Mouse (Mus musculus): ENCODE data around the gene Tradd. TPM values are rescaled to one million over a fixed set of nuclear protein-coding genes. Genes with fewer than 3 reads are reported as not detected.
A peak's percentile ranks its signal among the peaks of the same experiment; 100 is the strongest.

Tradd gene
- total and polyA plus RNA-seq, 3 experiments = 3.9 to 4.9 (median 4.6) TPM

GRCm38 (mm10) chr8:105281821-105282220 is 17.4 kb upstream of the Tradd start:
- Histone ChIP-seq H3K36me3 (ENCODE audit: control insufficient read depth, insufficient read depth, low read length) (no peaks in the 10 kb centered on the region), H3K27me3 (ENCODE audit: control insufficient read depth, insufficient read depth, low read length) (no peaks in the 10 kb centered on the region), H3K27ac (no peak overlapping the region), H3K4me1 (ENCODE audit: control insufficient read depth, insufficient read depth, low read length) (no peaks in the 10 kb centered on the region), H3K79me2 (replicated peaks; ENCODE audit: control insufficient read depth, insufficient read depth, low read length) (no peaks in the 10 kb centered on the region), H3K4me3 (no peak overlapping the region), H3K9ac (ENCODE audit: low read depth, low read length) (no peak overlapping the region)
- intact Hi-C loops (cut with DNase I) = no loop called here
- TF ChIP-seq EP300 (IDR thresholded peaks at IDR 0.05; ENCODE audit: insufficient read depth, low read depth, low read length) (no peak), POLR2A (IDR thresholded peaks at IDR 0.05; ENCODE audit: insufficient read depth, low read depth, low read length) (no peak), CTCF (IDR thresholded peaks at IDR 0.05) (no peak)
- 89% methylated on average over 12 of the region's 12 CpGs for WGBS
- DNase-seq = no peak

- H3K9ac ChIP-seq (ENCODE audit: low read depth, low read length) = no peak overlapping the region
- DNase-seq = no peak
- H3K36me3 ChIP-seq (ENCODE audit: control insufficient read depth, insufficient read depth, low read length) = no peaks in the 10 kb centered on the region
- no peak overlapping the region for H3K4me3 ChIP-seq
- no peaks in the 10 kb centered on the region for H3K27me3 ChIP-seq (ENCODE audit: control insufficient read depth, insufficient read depth, low read length)
- no peak overlapping the region for H3K27ac ChIP-seq
- intact Hi-C loops (cut with DNase I) = no loop called here
- no peaks in the 10 kb centered on the region for H3K4me1 ChIP-seq (ENCODE audit: control insufficient read depth, insufficient read depth, low read length)
- TF ChIP-seq POLR2A (IDR thresholded peaks at IDR 0.05; ENCODE audit: insufficient read depth, low read depth, low read length) = no peak
- no peak for TF ChIP-seq CTCF (IDR thresholded peaks at IDR 0.05)
- WGBS = 84% methylated on average over 3 of the region's 3 CpGs
- no peaks in the 10 kb centered on the region for H3K79me2 ChIP-seq (replicated peaks; ENCODE audit: control insufficient read depth, insufficient read depth, low read length)
Observed at GRCm38 (mm10) chr8:105280567-105280966, 16.2 kb upstream of the Tradd start.

- peaks cover 2% of the 10 kb centered on the region; the same call in 1 of the 2 replicates for H3K4me1 ChIP-seq (ENCODE audit: control insufficient read depth, insufficient read depth, low read length)
- peak overlapping the region; percentile 52; the same call in 1 of the 2 replicates for H3K27ac ChIP-seq
- intact Hi-C loops (cut with DNase I) = no loop called here
- no peaks in the 10 kb centered on the region for H3K79me2 ChIP-seq (replicated peaks; ENCODE audit: control insufficient read depth, insufficient read depth, low read length)
- 5% methylated on average over 28 of the region's 28 CpGs for WGBS
- no peaks in the 10 kb centered on the region for H3K27me3 ChIP-seq (ENCODE audit: control insufficient read depth, insufficient read depth, low read length)
- DNase-seq = peak; percentile 80 to 88
- H3K4me3 ChIP-seq = peak overlapping the region; percentile 16; the same call in 1 of the 2 replicates
- H3K36me3 ChIP-seq (ENCODE audit: control insufficient read depth, insufficient read depth, low read length) = no peaks in the 10 kb centered on the region
- TF ChIP-seq CTCF (IDR thresholded peaks at IDR 0.05) (peak; percentile 52), EP300 (IDR thresholded peaks at IDR 0.05; ENCODE audit: insufficient read depth, low read depth, low read length) (no peak), POLR2A (IDR thresholded peaks at IDR 0.05; ENCODE audit: insufficient read depth, low read depth, low read length) (0 out of 2 replicates have a peak, but pooled peaks have one; percentile 12)
- H3K9ac ChIP-seq (ENCODE audit: low read depth, low read length) = no peak overlapping the region
Observed at GRCm38 (mm10) chr8:105278911-105279334, 14.5 kb upstream of the Tradd start.

- Histone ChIP-seq H3K36me3 (ENCODE audit: control insufficient read depth, insufficient read depth, low read length) (no peaks in the 10 kb centered on the region), H3K4me3 (peak overlapping the region; percentile 43), H3K4me1 (ENCODE audit: control insufficient read depth, insufficient read depth, low read length) (peaks cover 2% of the 10 kb centered on the region; the same call in 1 of the 2 replicates), H3K27ac (peak overlapping the region; percentile 52), H3K79me2 (replicated peaks; ENCODE audit: control insufficient read depth, insufficient read depth, low read length) (no peaks in the 10 kb centered on the region), H3K9ac (ENCODE audit: low read depth, low read length) (peak overlapping the region; percentile 17), H3K27me3 (ENCODE audit: control insufficient read depth, insufficient read depth, low read length) (no peaks in the 10 kb centered on the region)
- WGBS = 7% methylated on average over 30 of the region's 30 CpGs
- peak; percentile 27; the same call in 1 of the 2 replicates for TF ChIP-seq POLR2A (IDR thresholded peaks at IDR 0.05; ENCODE audit: insufficient read depth, low read depth, low read length)
- TF ChIP-seq EP300 (IDR thresholded peaks at IDR 0.05; ENCODE audit: insufficient read depth, low read depth, low read length) = no peak
- intact Hi-C loops (cut with DNase I) = no loop called here
- peak; percentile 70 to 72 for DNase-seq
Observed at GRCm38 (mm10) chr8:105276292-105277120, 12.1 kb upstream of the Tradd start.

GRCm38 (mm10) chr8:105275840-105276239 is 11.4 kb upstream of the Tradd start, which contains the start of gene Nol3:
Gene Nol3 (plus strand): TSS chr8:105276140.
- peak within 1 kb of the TSS; percentile 17 for H3K9ac ChIP-seq (ENCODE audit: low read depth, low read length)
- no peaks in the 10 kb centered on the region for H3K79me2 ChIP-seq (replicated peaks; ENCODE audit: control insufficient read depth, insufficient read depth, low read length)
- TF ChIP-seq EP300 (IDR thresholded peaks at IDR 0.05; ENCODE audit: insufficient read depth, low read depth, low read length) (no peak), CTCF (IDR thresholded peaks at IDR 0.05) (no peak), POLR2A (IDR thresholded peaks at IDR 0.05; ENCODE audit: insufficient read depth, low read depth, low read length) (no peak)
- DNase-seq = no peak
- peaks cover 2% of the 10 kb centered on the region; the same call in 1 of the 2 replicates for H3K4me1 ChIP-seq (ENCODE audit: control insufficient read depth, insufficient read depth, low read length)
- 9% methylated on average over 10 of the region's 10 CpGs for WGBS
- H3K4me3 ChIP-seq = peak within 1 kb of the TSS; percentile 43
- no peaks in the 10 kb centered on the region for H3K36me3 ChIP-seq (ENCODE audit: control insufficient read depth, insufficient read depth, low read length)
- no peaks in the 10 kb centered on the region for H3K27me3 ChIP-seq (ENCODE audit: control insufficient read depth, insufficient read depth, low read length)
- intact Hi-C loops (cut with DNase I) = no loop called here
- peak within 1 kb of the TSS; percentile 52 for H3K27ac ChIP-seq

GRCm38 (mm10) chr8:105275387-105275786 is 11.0 kb upstream of the Tradd start:
- 11% methylated on average over 11 of the region's 11 CpGs for WGBS
- H3K27me3 ChIP-seq (ENCODE audit: control insufficient read depth, insufficient read depth, low read length) = no peaks in the 10 kb centered on the region
- H3K4me1 ChIP-seq (ENCODE audit: control insufficient read depth, insufficient read depth, low read length) = peaks cover 2% of the 10 kb centered on the region; the same call in 1 of the 2 replicates
- H3K4me3 ChIP-seq = no peak overlapping the region
- TF ChIP-seq POLR2A (IDR thresholded peaks at IDR 0.05; ENCODE audit: insufficient read depth, low read depth, low read length) (no peak), EP300 (IDR thresholded peaks at IDR 0.05; ENCODE audit: insufficient read depth, low read depth, low read length) (no peak), CTCF (IDR thresholded peaks at IDR 0.05) (no peak)
- H3K27ac ChIP-seq = no peak overlapping the region
- intact Hi-C loops (cut with DNase I) = no loop called here
- no peaks in the 10 kb centered on the region for H3K36me3 ChIP-seq (ENCODE audit: control insufficient read depth, insufficient read depth, low read length)
- DNase-seq = no peak
- H3K9ac ChIP-seq (ENCODE audit: low read depth, low read length) = no peak overlapping the region
- H3K79me2 ChIP-seq (replicated peaks; ENCODE audit: control insufficient read depth, insufficient read depth, low read length) = no peaks in the 10 kb centered on the region

All from heart, adult 2 months (tissue).